Mouse (Mus musculus): ENCODE data around the gene Fahd2a.

Gene Fahd2a

GRCm38 (mm10) chr2:127433487-127434295 lies 10.7 kb downstream of the Fahd2a start:
- DNase-seq (ENCODE audit: low spot score), result no peak

DNA sequence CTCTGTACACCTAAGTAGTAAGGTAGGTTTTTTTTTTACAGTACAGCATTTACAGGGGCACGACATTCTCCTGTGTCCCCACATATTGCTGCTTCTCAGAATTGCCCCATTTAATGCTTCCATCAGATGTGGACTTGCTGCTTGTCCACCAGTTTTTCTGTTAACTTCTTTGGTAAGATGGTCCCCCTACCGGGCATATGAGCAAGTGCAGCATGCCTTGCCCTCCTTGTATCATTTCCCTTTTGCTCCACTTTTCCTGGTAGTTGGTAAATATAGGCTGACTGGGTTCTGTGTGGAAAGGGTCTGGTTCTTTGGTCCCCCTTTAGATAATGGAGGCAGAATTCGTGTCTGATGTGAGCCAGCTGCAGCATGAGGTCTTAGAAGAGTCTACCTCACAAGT lies 14.1 kb downstream of the Fahd2a start:
- DNase-seq (ENCODE audit: low spot score), result peak; percentile 72

GRCm38 (mm10) chr2:127424977-127425376 lies 19.4 kb downstream of the Fahd2a start, which contains the start of gene Gpat2:
Gene Gpat2, plus strand, starts transcription at chr2:127425199.
- DNase-seq (ENCODE audit: low spot score), result no peak

- no peak for DNase-seq (ENCODE audit: low spot score)
These were observed 25.9 kb downstream of the Fahd2a start for GRCm38 (mm10) chr2:127418266-127418970.

- no peak for DNase-seq (ENCODE audit: low spot score)
These were observed 27.7 kb downstream of the Fahd2a start for GRCm38 (mm10) chr2:127416706-127417105.

- no peak for DNase-seq (ENCODE audit: low spot score)
These were observed 28.6 kb downstream of the Fahd2a start for GRCm38 (mm10) chr2:127415806-127416205.

GRCm38 (mm10) chr2:127411126-127411525 lies 33.2 kb downstream of the Fahd2a start:
- DNase-seq (ENCODE audit: low spot score), result no peak

DNA sequence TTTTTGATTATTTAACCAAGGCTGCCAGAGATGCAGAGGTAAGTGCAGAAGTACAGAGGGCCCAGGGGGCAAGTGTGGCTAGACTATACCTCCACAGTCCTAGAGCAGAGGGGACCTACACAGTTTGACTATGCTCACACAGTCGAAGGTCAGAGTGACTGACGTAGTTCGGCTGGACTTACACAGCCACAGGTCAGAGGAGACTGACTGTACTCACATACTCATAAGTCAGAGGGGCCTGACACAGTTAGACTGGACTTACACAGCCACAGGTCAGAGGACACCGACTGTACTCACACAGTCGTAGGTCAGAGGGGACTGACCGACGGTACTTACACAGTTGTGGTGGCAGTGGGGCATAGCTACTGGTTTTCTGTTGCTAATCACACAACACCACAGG lies 45.6 kb downstream of the Fahd2a start:
- DNase-seq (ENCODE audit: low spot score), result no peak

- no peak for DNase-seq (ENCODE audit: low spot score)
These were observed 49.7 kb downstream of the Fahd2a start for GRCm38 (mm10) chr2:127394606-127395161.

- DNase-seq (ENCODE audit: low spot score), result no peak
These were observed 53.0 kb downstream of the Fahd2a start for GRCm38 (mm10) chr2:127391323-127391722.

GRCm38 (mm10) chr2:127390846-127391245 lies 53.5 kb downstream of the Fahd2a start:
- DNase-seq (ENCODE audit: low spot score), result no peak

DNA sequence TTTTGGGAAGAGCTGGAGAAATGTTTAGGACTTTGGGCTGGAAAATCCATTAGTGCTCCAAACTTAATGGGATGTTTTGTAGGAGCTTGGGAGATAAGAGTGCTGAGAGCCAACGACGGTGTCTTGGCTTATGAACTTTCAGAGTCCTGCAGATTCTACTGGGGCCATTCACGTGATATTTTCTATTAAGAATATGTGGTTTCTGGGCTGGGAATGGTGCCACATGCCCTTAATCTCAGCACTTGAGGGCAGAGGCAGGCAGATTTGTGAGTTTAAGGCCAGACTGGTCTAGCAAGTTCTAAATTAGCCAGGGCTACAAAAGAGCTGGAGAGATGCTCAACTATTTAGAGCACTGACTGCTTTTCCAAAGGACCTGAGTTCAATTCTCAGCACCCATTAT lies 54.0 kb downstream of the Fahd2a start:
- DNase-seq (ENCODE audit: low spot score), result no peak

GRCm38 (mm10) chr2:127387521-127387920 lies 56.8 kb downstream of the Fahd2a start:
- no peak for DNase-seq (ENCODE audit: low spot score)
